Mouse (Mus musculus) liver, embryonic 12.5 days (tissue): ENCODE measurements around the gene Slc26a9. TPM values are rescaled to one million over a fixed set of nuclear protein-coding genes. Genes with fewer than 3 reads are reported as not detected.

Source experiments
- ATAC-seq: fragments of 200-750 bp; cut with Nextera tagmentation; 2 replicates; pipeline ENCODE4 v1.8.0; 2017; ENCODE audit warnings: moderate number of reproducible peaks, mild to moderate bottlenecking, moderate library complexity
- H3K27ac ChIP-seq: fragments of 300-500 bp; sonication (generic); 2 replicates; pipeline ENCODE4 v1.5.1; 2016; ENCODE audit warnings: mild to moderate bottlenecking
- H3K27me3 ChIP-seq: fragments of 300-500 bp; sonication (generic); replicated peaks from 2 replicates; pipeline ENCODE4 v1.6.1; 2016; ENCODE audit warnings: mild to moderate bottlenecking, moderate library complexity
- H3K36me3 ChIP-seq: fragments of 300-500 bp; sonication (generic); 2 replicates; pipeline ENCODE4 v1.6.1; 2016; ENCODE audit warnings: mild to moderate bottlenecking, moderate library complexity
- H3K4me1 ChIP-seq: fragments of 300-500 bp; sonication (generic); 2 replicates; pipeline ENCODE4 v1.6.1; 2016
- H3K4me2 ChIP-seq: fragments of 300-500 bp; sonication (generic); 2 replicates; pipeline ENCODE4 v1.6.1; 2016; ENCODE audit warnings: mild to moderate bottlenecking, moderate library complexity
- H3K4me3 ChIP-seq: fragments of 300-500 bp; sonication (generic); 2 replicates; pipeline ENCODE4 v1.5.1; 2016; ENCODE audit warnings: mild to moderate bottlenecking, moderate library complexity
- H3K9ac ChIP-seq: fragments of 300-500 bp; sonication (generic); 2 replicates; pipeline ENCODE4 v1.6.1; 2016; ENCODE audit warnings: mild to moderate bottlenecking, moderate library complexity
- H3K9me3 ChIP-seq: fragments of 300-500 bp; sonication (generic); replicated peaks from 2 replicates; pipeline ENCODE4 v1.6.1; 2016; ENCODE audit warnings: mild to moderate bottlenecking, moderate library complexity
- WGBS: fragments of 180-500 bp; shearing (Covaris S2); methylation state at CpG from one replicate; pipeline ENCODE4 v1.1.7; 2016; ENCODE audit not compliant: insufficient replicate concordance; 5-methylcytosine and 5-hydroxymethylcytosine counted together
- polyA plus RNA-seq: library from polyadenylated mRNA; unstranded; fragments of >200 nt; fragmentation: Nextera tagmentation; extraction: Ambion mirVana; gene quantifications from 2 replicates; pipeline ENCODE4 v1.2.1, GENCODE M21; 2016

Gene Slc26a9
- polyA plus RNA-seq, 1 experiment from 2014 or later = not detected

DNA sequence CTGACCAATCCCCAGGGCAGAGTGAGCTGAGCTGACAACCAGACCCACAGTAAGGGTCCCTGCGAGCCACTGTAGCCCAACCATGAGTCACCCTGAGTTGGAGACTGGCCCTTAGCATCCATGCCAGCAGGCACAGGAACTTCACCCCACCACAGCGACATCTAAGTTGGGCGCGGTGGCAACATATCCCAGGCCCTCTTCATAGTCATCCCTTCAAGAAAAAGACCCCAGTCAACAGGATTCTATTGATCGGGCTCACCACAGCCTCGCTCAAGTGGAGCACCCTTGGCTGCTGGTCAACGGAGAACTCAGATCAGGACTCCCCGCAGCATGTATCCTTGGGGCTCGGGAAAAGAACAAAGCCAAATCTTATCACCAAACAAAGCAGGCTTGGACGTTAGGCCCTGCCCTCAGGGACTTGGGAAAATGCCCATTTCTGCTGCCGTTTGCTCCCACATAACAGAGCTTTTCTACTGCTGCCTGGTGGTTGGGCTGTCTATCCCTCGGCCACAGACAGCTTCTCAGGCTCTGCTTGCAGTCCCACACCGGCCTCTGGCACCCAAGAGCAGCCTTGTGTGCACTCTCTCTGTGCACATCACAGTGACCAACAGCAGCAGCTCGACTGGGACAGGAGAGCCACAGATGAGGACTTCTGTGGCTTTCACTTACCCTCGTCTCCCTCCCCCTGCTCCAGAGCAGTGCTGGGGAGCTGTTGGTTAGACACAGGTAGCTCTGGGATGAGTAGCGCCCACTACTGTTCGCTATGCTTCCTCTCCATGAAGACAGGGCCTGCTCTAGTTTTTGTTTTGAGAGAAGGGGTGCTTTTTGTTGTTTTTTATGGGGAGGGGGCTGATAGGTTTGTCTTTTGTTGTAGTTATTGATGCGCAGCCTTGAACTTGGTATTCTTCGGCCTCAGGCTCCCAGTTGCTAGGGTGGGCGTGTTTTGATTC lies 29.2 kb upstream of the Slc26a9 start:
- Histone ChIP-seq H3K4me3 (no peak overlapping the region), H3K9ac (no peak overlapping the region), H3K27ac (no peak overlapping the region), H3K36me3 (no peaks in the 10 kb centered on the region), H3K9me3 (no peaks in the 10 kb centered on the region), H3K4me2 (no peak overlapping the region), H3K4me1 (no peaks in the 10 kb centered on the region), H3K27me3 (no peaks in the 10 kb centered on the region; the same call in 1 of the 2 replicates)
- ATAC-seq = no peak
- WGBS = 61% methylated on average over 20 of the region's 20 CpGs

DNA sequence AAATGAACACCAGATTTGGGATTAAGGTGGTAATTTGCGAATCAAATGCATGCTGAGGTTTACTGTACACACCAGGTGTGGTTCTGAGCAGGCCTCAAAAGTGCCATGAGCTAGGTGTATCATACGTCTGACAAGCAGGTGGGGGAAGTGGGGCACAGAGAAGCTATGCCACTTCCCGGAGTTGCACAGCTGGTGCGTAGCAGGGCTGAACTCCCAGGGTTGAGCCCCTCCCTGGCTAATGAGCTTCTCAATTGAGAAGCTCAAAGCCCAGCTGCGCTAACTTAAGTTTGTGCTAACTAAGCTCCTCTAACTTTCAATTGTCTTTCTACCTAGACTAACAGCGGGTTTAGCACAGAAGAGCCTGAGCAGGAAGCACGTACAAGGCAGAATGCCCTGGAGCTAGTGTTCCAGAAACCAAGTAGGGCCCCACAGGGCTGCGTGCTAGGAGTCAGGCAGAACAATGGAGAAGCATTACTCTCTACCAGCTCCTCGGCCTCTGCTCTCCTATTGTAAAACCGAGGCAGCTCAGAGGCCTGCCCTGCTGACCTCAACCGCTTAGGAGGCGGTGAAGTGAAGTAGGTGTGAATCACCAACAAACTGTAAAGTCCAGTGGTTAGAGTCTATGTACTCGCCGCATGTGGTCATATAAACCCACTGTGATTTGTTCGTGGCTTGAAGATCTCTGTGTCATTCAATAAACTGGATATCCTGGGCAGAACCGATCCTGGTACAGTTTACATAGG lies 24.7 kb upstream of the Slc26a9 start:
- Histone ChIP-seq H3K9me3 (no peaks in the 10 kb centered on the region), H3K27me3 (no peaks in the 10 kb centered on the region), H3K27ac (no peak overlapping the region), H3K4me2 (no peak overlapping the region), H3K9ac (no peak overlapping the region), H3K4me1 (no peaks in the 10 kb centered on the region), H3K36me3 (no peaks in the 10 kb centered on the region), H3K4me3 (no peak overlapping the region)
- WGBS = 71% methylated on average over 16 of the region's 16 CpGs
- ATAC-seq = no peak

DNA sequence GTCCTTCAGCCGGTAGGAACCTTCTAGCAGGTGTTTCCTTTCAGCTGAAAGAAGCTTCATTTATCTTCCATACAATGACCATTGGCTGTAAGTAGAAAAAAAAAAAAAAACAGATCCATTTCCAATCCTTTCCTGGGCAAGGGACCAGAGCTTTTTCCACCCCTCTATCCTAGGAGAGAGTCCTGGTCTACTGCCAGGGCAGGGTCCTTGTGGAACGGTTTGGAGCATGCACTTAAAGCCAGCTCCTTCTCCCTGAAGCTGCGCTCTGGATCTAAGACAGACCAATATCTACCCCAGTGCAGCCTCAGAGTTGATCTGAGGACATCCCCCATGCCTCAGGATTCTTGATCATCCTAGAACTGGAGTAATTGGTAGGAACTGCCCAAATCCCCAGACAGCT lies 21.8 kb upstream of the Slc26a9 start:
- no peak overlapping the region for H3K9ac ChIP-seq
- 56% methylated on average over 3 of the region's 3 CpGs for WGBS
- no peak overlapping the region for H3K4me3 ChIP-seq
- H3K27me3 ChIP-seq = no peaks in the 10 kb centered on the region
- H3K27ac ChIP-seq = no peak overlapping the region
- no peak for ATAC-seq
- no peaks in the 10 kb centered on the region for H3K36me3 ChIP-seq
- no peak overlapping the region for H3K4me2 ChIP-seq
- no peaks in the 10 kb centered on the region for H3K9me3 ChIP-seq
- no peaks in the 10 kb centered on the region for H3K4me1 ChIP-seq

DNA sequence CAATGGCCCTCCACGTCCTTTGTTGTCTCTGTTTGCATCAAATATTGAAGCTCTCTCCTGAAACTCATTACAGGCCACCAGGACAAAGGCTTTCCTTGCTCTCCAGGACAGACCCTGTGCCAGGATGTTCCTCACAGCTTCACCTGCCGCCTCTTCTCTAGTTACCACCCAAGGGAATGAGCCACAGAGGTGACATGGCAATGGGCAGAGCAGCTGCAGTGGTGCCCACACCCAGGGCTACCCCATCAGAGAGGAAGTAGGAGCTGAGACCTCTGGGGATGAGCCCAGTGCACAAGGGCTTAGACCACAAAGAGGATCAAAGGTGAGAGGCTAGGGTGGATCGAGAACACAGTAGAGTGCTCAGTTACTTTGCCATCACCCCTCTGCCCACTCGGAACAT lies 20.3 kb upstream of the Slc26a9 start:
- no peak overlapping the region for H3K9ac ChIP-seq

DNA sequence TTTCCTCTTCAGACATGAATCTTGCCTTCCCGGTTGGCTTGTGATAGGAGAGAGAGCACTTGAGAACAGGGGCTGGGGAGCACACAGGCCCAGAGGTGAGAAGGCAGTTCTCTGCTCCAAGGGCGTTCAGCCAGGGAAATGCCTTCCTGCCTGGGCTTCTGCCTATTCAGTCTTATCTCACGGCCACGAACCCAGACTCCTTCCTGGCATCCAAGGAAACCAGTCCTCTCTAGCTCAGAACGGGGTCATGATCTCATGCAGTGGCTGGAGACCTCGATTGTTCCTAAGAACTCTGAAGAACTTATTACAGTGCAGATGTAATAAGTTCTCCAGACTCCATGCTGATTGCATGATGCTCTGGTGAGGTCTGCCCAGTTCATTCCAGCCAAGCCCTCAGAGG lies 17.2 kb upstream of the Slc26a9 start:
- H3K9me3 ChIP-seq = no peaks in the 10 kb centered on the region
- no peak for ATAC-seq
- 22% methylated on average over 6 of the region's 6 CpGs for WGBS
- H3K27ac ChIP-seq = no peak overlapping the region
- no peaks in the 10 kb centered on the region for H3K4me1 ChIP-seq
- H3K27me3 ChIP-seq = no peaks in the 10 kb centered on the region
- no peak overlapping the region for H3K4me2 ChIP-seq
- H3K36me3 ChIP-seq = no peaks in the 10 kb centered on the region
- no peak overlapping the region for H3K4me3 ChIP-seq
- no peak overlapping the region for H3K9ac ChIP-seq

More for the DNA sequence above, 20.3 kb upstream of the Slc26a9 start:
- Histone ChIP-seq H3K4me1 (no peaks in the 10 kb centered on the region), H3K9me3 (no peaks in the 10 kb centered on the region), H3K4me3 (no peak overlapping the region), H3K36me3 (no peaks in the 10 kb centered on the region), H3K27ac (no peak overlapping the region), H3K4me2 (no peak overlapping the region), H3K27me3 (no peaks in the 10 kb centered on the region)
- no peak for ATAC-seq
- 55% methylated on average over 4 of the region's 4 CpGs for WGBS

DNA sequence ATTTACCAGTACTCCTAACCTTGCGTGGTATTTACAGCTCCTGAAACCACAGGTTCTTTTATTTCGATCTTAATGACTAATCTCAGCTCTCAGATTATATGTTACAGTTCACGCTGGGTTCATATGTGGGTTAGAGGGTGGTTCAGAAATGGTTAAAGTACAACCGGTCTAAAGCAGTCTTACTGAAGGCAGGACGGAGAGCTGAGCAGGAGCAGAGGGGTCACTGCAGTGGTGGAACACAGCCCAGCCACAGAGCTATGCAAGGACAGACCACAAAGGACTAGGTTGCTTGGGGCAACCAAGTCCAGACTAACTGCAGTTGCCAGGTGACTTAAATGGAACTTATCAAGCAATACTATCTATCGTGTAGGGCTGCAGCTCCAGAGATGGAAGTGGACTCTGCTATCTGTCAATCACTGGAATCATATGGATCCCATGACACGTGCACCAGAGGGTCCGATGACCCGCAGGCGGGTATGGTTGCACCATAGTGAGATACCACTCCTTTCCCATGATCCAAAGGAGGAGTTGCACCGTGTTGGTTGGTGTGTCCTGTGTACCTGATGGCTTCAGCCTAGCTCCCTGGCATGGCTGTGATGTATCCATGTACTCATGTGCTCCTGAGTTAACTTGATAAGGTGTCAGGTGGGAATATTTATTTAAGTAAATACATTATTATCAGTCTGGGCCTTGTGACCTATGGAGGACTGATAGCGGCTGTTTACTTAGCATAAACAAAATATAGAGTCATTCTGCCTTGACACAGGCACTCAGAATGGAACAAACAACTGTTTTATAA lies 13.0 kb upstream of the Slc26a9 start:
- Histone ChIP-seq H3K4me3 (no peak overlapping the region), H3K4me2 (no peak overlapping the region), H3K27me3 (peaks cover 6% of the 10 kb centered on the region; the same call in 1 of the 2 replicates), H3K27ac (no peak overlapping the region), H3K9ac (no peak overlapping the region), H3K9me3 (no peaks in the 10 kb centered on the region), H3K36me3 (no peaks in the 10 kb centered on the region), H3K4me1 (0 out of 2 replicates have a peak, but pooled peaks cover under 1% of the 10 kb centered on the region)
- no peak for ATAC-seq
- 65% methylated on average over 12 of the region's 12 CpGs for WGBS

DNA sequence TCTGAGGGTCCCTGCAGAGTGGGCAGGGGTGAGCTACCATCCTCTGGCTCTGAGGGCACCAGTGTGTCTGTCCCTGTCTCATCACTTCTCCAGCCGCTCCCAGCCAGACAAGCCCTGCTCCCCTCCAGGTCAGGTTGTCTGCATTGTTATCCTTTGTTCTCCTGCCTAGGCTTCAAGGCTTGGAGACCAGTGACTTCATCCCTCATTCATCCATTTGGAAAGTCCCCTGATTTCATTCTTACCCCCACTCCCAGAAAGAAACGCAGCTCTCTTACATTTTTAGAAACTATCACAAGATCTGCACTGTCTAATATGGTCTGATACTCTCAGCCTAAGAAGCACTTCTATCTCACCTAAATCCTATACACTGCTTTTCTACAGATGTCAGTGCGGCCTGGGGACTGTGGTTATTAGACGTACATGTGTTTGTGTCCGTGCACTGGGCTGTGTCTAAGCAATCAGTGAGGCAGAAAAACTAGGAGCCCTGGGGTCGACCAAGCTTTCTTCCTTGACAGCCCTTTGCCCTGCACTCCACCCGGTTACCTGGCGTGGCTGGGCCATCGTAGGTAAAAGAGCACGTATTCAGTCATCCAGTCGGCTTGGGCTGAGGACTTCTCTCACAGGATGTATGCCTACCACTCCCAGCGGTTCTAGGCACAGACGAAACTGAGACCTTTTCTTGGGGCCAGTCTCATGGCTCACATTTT lies 10.2 kb upstream of the Slc26a9 start:
- 73% methylated on average over 13 of the region's 13 CpGs for WGBS
- Histone ChIP-seq H3K9ac (no peak overlapping the region), H3K9me3 (no peaks in the 10 kb centered on the region), H3K4me3 (no peak overlapping the region), H3K4me1 (peaks cover 12% of the 10 kb centered on the region), H3K27me3 (peaks cover 15% of the 10 kb centered on the region; the same call in 1 of the 2 replicates), H3K36me3 (no peaks in the 10 kb centered on the region), H3K27ac (no peak overlapping the region), H3K4me2 (no peak overlapping the region)
- no peak for ATAC-seq

DNA sequence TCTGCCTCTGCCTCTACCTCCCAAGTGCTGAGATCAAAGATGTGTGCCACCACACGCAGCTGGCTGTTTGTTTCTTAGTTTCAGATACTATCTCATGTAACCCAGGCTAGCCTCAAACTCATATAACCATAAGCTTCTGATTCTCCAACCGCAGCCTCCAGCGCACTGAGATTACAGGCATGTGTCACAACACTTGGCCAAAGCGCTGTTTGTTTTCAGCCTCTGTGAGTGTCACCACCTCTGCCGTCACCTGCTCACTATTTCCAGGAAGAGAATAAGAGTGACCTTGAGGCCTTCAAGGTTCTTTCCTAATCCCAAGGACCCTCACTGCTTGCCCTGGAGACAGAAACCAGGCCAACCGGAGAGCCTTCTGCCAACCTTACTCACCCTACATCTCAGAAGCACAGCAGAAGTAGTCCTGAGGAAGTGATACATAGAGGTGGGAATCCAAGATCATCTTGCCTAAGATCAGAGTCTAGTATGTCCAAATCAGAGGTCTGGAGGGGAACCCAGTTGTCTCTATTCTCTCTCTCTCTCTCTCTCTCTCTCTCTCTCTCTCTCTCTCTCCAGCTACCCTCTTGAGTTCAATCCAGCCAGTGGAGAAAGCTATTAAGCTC lies 9.1 kb upstream of the Slc26a9 start:
- Histone ChIP-seq H3K27ac (no peak overlapping the region), H3K9me3 (no peaks in the 10 kb centered on the region), H3K4me3 (no peak overlapping the region), H3K27me3 (peaks cover 15% of the 10 kb centered on the region; the same call in 1 of the 2 replicates), H3K9ac (no peak overlapping the region), H3K4me2 (no peak overlapping the region), H3K4me1 (peaks cover 12% of the 10 kb centered on the region), H3K36me3 (no peaks in the 10 kb centered on the region)
- 77% methylated on average over 6 of the region's 6 CpGs for WGBS
- no peak for ATAC-seq

DNA sequence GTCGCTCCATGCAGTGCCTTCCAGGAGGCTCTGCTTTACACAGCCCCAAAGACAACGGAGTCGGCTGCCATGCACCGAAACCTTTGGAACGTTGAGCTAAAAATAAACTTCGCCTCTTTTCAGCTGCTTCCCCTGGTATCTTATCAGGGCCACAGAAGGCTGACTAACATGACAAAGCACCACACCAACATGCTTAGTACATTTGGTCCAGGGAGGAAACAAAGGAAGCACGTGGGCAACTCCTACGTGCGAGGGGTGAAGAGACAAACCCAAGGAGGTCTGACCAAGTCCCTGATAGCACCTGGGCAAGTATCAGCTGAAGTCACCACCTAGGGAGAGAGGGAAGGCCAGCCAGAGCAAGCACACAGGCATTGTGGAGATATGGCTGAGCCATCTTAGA lies 7.3 kb upstream of the Slc26a9 start:
- Histone ChIP-seq H3K27ac (no peak overlapping the region), H3K4me3 (no peak overlapping the region), H3K27me3 (peaks cover 19% of the 10 kb centered on the region; the same call in 1 of the 2 replicates), H3K9ac (no peak overlapping the region), H3K4me1 (peaks cover 12% of the 10 kb centered on the region), H3K4me2 (no peak overlapping the region), H3K36me3 (no peaks in the 10 kb centered on the region), H3K9me3 (no peaks in the 10 kb centered on the region)
- WGBS = 17% methylated on average over 9 of the region's 9 CpGs
- ATAC-seq = no peak

DNA sequence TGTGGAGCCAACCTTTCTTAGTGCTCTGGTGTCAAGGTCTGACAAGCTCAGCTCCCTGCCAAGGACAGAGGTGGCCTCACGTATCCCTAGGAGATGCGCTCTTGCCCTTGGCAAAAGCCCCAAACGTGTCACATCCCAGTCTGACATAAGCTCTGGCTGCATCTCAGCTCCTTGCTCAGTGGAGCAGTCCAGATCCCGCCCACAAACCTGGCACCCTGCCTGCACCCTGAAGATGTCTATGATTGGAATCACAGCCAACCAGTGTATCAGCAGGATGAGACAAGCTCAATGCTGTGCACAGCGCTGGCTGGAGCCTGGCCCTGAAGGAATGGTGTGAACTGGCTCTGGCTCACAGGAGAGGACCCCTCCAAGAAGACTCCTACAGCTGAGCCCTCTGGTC lies 6.6 kb upstream of the Slc26a9 start:
- Histone ChIP-seq H3K36me3 (no peaks in the 10 kb centered on the region), H3K27ac (no peak overlapping the region), H3K9me3 (no peaks in the 10 kb centered on the region), H3K4me1 (peaks cover 12% of the 10 kb centered on the region), H3K27me3 (peaks cover 22% of the 10 kb centered on the region; the same call in 1 of the 2 replicates), H3K4me3 (no peak overlapping the region), H3K9ac (no peak overlapping the region), H3K4me2 (no peak overlapping the region)
- no peak; the same call in 1 of the 2 replicates for ATAC-seq
- WGBS = 69% methylated on average over 5 of the region's 5 CpGs

DNA sequence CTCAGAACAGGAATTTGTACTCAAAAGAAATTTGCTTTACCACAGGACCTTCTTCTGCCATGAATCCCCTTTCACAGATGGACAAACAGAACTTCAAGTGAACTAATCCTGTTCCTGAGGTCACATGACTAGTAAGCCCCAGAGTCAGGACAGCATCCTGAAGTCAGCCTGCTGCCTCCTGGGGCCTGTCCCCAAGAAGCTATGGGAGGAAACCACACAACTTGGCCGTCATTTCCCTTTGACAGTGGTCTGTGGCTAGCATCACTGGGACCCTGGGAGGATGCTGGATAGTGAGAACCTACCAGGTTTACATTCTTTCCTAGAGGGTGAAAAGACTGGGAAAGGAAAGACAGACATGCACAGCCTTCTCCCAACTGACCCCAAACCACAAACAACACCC lies 5.1 kb upstream of the Slc26a9 start:
- Histone ChIP-seq H3K4me3 (no peak overlapping the region), H3K4me1 (peaks cover 12% of the 10 kb centered on the region), H3K9me3 (no peaks in the 10 kb centered on the region), H3K36me3 (no peaks in the 10 kb centered on the region), H3K9ac (no peak overlapping the region), H3K27me3 (peaks cover 28% of the 10 kb centered on the region), H3K27ac (no peak overlapping the region), H3K4me2 (no peak overlapping the region)
- no peak for ATAC-seq
- WGBS = 41% methylated on average over 1 of the region's 1 CpGs
